Mouse (Mus musculus) forebrain, postnatal 0 days (tissue): ENCODE results near the gene Ldb2. TPM values are rescaled to one million over a fixed set of nuclear protein-coding genes. Genes with fewer than 3 reads are reported as not detected.

Experiments
- ATAC-seq: fragments of 200-750 bp; cut with Nextera tagmentation; 2 replicates; pipeline ENCODE4 v1.8.0; 2017; ENCODE audit warnings: mild to moderate bottlenecking, moderate library complexity
- DNase-seq: peaks from one replicate; pipeline ENCODE4 v3.0.0-alpha.2; 2015
- H3K27ac ChIP-seq: fragments of 300-500 bp; sonication (generic); 2 replicates; pipeline ENCODE4 v1.5.1; 2014; ENCODE audit warnings: low read depth, mild to moderate bottlenecking, antibody characterized with exemption, low read length, moderate library complexity, mixed read lengths
- H3K27me3 ChIP-seq: fragments of 300-500 bp; sonication (generic); 2 replicates; pipeline ENCODE4 v1.6.1; 2014; ENCODE audit warnings: mild to moderate bottlenecking, low read length, mixed read lengths; ENCODE audit not compliant: insufficient read depth
- H3K36me3 ChIP-seq: fragments of 300-500 bp; sonication (generic); 2 replicates; pipeline ENCODE4 v1.6.1; 2014; ENCODE audit warnings: mild to moderate bottlenecking, moderate library complexity; ENCODE audit not compliant: insufficient read depth
- H3K4me1 ChIP-seq: fragments of 300-500 bp; sonication (generic); 2 replicates; pipeline ENCODE4 v1.6.1; 2014; ENCODE audit warnings: antibody characterized with exemption; ENCODE audit not compliant: insufficient read depth
- H3K4me2 ChIP-seq: fragments of 300-500 bp; sonication (generic); 2 replicates; pipeline ENCODE4 v1.6.1; 2014; ENCODE audit warnings: low read depth, mild to moderate bottlenecking, moderate library complexity
- H3K4me3 ChIP-seq: fragments of 300-500 bp; sonication (generic); 2 replicates; pipeline ENCODE4 v1.5.1; 2014; ENCODE audit warnings: low read depth, low read length, mixed read lengths
- H3K9ac ChIP-seq: fragments of 300-500 bp; sonication (generic); 2 replicates; pipeline ENCODE4 v1.6.1; 2014; ENCODE audit warnings: mild to moderate bottlenecking
- H3K9me3 ChIP-seq: fragments of 300-500 bp; sonication (generic); 2 replicates; pipeline ENCODE4 v1.6.1; 2016; ENCODE audit warnings: low read length
- CTCF ChIP-seq: sonication (generic); IDR thresholded peaks from 2 replicates; pipeline ENCODE4 v1.5.1; 2016; ENCODE audit warnings: antibody characterized with exemption, control low read depth, low read depth
- WGBS: fragments of 180-500 bp; shearing (Covaris S2); extraction: QIAGEN DNeasy Blood & Tissue Kit; methylation state at CpG from one replicate; pipeline ENCODE4 v1.1.7; 2014; 5-methylcytosine and 5-hydroxymethylcytosine counted together
- polyA plus RNA-seq: library from polyadenylated mRNA; unstranded; fragments of >200 nt; fragmentation: Nextera tagmentation; extraction: Ambion mirVana; gene quantifications from 2 replicates; pipeline ENCODE4 v1.2.1, GENCODE M21; 2015
- total RNA-seq: library from RNA; depleted of rRNA; stranded (reverse); fragments of >200 nt; gene quantifications from 2 replicates; pipeline ENCODE4 v1.2.3, GENCODE M21; 2014

The Ldb2 gene
- total and polyA plus RNA-seq, 2 experiments from 2014 or later, result 52.6 to 100 TPM

DNA sequence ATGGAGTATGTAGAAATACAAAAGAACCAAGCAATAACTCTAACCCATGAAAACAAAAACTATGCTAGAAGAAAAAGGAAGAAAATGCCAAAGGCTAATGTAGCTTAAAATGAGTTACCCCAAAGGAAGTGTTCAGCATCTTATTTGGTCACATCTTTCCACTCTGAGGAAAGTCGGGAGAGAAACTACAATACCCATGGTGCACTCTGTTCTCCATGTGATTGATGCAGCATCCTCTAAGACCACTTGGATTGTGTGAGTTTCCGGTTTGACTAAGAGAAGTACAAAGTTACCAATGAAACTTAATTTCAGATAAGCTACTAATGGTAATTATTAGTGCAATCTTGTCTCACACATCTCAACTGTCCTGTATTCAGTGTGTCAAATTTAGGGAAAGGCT, 172.6 kb downstream of the Ldb2 start:
- H3K4me1 ChIP-seq, result no peaks in the 10 kb centered on the region
- 79% methylated on average over 2 of the region's 2 CpGs for WGBS
- H3K27me3 ChIP-seq, result no peaks in the 10 kb centered on the region
- H3K4me2 ChIP-seq, result no peak overlapping the region
- H3K36me3 ChIP-seq, result no peaks in the 10 kb centered on the region
- no peaks in the 10 kb centered on the region for H3K9me3 ChIP-seq
- H3K9ac ChIP-seq, result no peak overlapping the region
- H3K27ac ChIP-seq, result no peak overlapping the region
- no peak for ATAC-seq
- TF ChIP-seq CTCF, result no peak
- H3K4me3 ChIP-seq, result no peak overlapping the region
- no peak for DNase-seq

DNA sequence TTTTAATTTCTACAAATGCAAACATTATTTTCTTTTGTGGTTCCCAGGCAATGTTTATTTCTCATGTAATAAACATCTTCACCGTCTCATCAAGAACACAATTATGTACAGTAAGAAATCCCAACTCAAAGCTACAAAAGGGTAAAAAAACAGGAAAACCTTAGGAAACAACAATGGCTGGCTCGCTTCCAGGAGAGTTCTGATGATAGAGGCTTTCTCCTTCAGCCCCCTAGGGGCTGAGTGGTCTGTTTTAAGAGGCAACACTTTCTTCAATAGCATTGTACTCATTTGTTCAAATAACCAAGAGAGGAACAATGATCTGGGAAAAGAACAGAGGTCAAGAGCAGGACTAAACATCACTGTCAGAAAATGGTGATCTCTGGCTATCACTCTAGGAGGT, 173.4 kb downstream of the Ldb2 start:
- H3K9ac ChIP-seq, result no peak overlapping the region
- no peak overlapping the region for H3K27ac ChIP-seq
- ATAC-seq (no peak), DNase-seq (no peak)
- WGBS, result 59% methylated on average over 2 of the region's 2 CpGs
- no peak for TF ChIP-seq CTCF
- H3K27me3 ChIP-seq, result no peaks in the 10 kb centered on the region
- no peaks in the 10 kb centered on the region for H3K4me1 ChIP-seq
- H3K9me3 ChIP-seq, result no peaks in the 10 kb centered on the region
- no peak overlapping the region for H3K4me3 ChIP-seq
- H3K36me3 ChIP-seq, result no peaks in the 10 kb centered on the region
- no peak overlapping the region for H3K4me2 ChIP-seq

DNA sequence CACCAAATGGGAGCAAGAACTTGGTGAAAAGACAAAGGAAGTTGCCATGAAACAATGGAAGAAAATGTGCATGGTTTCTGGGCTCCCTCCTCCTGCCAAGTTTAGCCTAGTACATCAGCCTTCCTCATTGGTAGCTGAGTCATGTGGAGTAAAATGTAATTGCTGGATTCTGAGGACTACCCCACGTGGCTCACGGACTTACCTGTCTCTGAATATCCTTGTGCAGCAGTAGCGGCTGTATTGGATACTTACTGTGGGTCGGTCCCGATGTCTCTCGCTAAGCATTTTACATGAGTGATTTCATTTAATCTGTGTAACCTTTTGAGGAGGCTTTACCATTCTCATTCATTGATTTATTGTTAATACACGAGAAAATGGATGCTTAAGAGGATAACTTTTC, 183.8 kb downstream of the Ldb2 start:
- Histone ChIP-seq H3K36me3 (no peaks in the 10 kb centered on the region), H3K4me2 (no peak overlapping the region), H3K4me1 (0 out of 2 replicates have a peak, but pooled peaks cover 6% of the 10 kb centered on the region), H3K27ac (no peak overlapping the region), H3K9ac (no peak overlapping the region), H3K4me3 (no peak overlapping the region), H3K27me3 (no peaks in the 10 kb centered on the region), H3K9me3 (no peaks in the 10 kb centered on the region)
- no peak for DNase-seq
- no peak for TF ChIP-seq CTCF
- WGBS, result 81% methylated on average over 7 of the region's 7 CpGs
- ATAC-seq, result no peak

DNA sequence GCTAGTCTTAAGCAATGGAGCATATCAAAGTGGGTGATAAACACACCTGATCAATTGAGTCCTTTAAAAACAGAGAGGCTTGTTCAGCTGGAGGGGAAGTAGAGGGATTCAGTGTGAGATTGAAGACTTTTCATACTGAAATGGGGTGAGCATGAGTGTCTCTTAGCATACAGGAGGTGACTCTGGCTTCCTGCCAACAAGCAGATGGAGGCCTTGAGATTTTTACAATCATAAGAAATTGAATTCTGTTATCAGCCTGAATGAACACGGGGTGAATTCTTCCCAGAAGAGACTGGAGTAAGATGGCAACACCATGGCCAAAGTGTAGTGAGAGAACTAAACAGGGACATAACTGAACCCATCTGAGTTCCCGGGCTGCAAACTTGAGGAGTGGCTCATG, 190.6 kb downstream of the Ldb2 start:
- Histone ChIP-seq H3K4me1 (no peaks in the 10 kb centered on the region), H3K27ac (no peak overlapping the region), H3K9ac (no peak overlapping the region), H3K9me3 (no peaks in the 10 kb centered on the region), H3K27me3 (no peaks in the 10 kb centered on the region), H3K4me2 (no peak overlapping the region), H3K4me3 (no peak overlapping the region), H3K36me3 (no peaks in the 10 kb centered on the region)
- TF ChIP-seq CTCF, result no peak
- DNase-seq (peak; percentile 38), ATAC-seq (no peak)
- WGBS, result 55% methylated on average over 2 of the region's 2 CpGs

DNA sequence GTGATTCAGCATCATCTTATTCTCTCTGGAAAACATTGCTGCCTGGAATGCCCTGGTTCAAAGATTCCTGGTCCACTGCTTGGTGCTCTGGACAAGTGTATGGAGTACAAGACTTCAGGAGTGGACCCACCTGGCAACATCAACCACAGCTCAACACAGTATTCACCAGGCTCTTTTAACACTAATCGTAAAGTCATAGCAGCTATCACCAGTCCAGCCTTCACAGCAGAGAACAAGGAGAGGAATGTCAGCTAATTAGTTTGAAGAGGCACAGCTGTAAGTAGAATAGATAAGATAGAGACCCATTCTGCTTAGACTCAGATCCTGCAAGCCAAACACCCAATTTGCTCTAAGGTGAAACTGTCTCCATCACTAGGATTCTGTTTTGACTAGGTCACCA, 198.1 kb downstream of the Ldb2 start:
- no peak for DNase-seq
- TF ChIP-seq CTCF, result no peak
- Histone ChIP-seq H3K9me3 (no peaks in the 10 kb centered on the region), H3K27me3 (no peaks in the 10 kb centered on the region), H3K9ac (no peak overlapping the region), H3K27ac (no peak overlapping the region), H3K4me3 (no peak overlapping the region), H3K4me1 (no peaks in the 10 kb centered on the region), H3K36me3 (no peaks in the 10 kb centered on the region), H3K4me2 (no peak overlapping the region)
- WGBS, result 93% methylated on average over 1 of the region's 1 CpGs
- no peak for ATAC-seq

DNA sequence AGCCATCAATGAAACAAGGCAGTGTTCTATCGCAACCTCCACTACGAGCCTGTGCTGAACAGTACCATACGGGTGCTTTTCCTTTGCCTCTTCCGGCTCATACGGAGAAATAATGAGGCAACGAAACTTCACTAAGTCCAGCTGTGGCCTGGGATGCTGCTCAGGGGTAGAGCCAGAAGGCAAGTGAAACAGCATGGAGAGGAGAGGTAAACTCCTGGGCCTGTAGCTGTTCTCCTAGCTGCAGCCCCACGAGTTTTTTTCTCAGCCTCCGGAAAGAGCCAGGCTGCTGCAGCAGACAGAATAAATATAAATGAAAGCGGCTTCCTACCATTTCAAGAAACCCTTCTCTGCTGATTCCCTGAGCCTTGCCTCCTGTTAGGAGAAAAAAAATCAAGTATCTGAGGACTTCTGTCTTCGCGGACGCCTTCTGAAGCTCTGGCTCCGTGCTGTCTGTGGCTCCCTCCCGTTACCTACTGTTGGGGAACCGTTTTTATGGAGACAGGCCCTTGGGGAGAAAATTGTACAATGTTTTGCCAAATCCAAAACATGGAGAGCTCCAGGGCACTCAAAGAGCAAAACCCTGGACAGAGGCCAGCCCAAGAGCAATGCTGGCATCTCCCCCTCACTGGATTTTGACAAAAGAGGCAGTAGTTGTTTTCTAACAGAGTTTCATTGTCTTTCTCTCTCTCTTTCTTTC, 205.8 kb downstream of the Ldb2 start:
- Histone ChIP-seq H3K4me1 (peaks cover 15% of the 10 kb centered on the region), H3K4me2 (no peak overlapping the region), H3K4me3 (no peak overlapping the region), H3K9ac (peak overlapping the region; percentile 28; the same call in 1 of the 2 replicates), H3K36me3 (no peaks in the 10 kb centered on the region), H3K27ac (peak overlapping the region; percentile 77), H3K9me3 (no peaks in the 10 kb centered on the region), H3K27me3 (no peaks in the 10 kb centered on the region)
- DNase-seq (peak; percentile 60), ATAC-seq (peak; percentile 71)
- no peak for TF ChIP-seq CTCF
- 43% methylated on average over 15 of the region's 15 CpGs for WGBS

DNA sequence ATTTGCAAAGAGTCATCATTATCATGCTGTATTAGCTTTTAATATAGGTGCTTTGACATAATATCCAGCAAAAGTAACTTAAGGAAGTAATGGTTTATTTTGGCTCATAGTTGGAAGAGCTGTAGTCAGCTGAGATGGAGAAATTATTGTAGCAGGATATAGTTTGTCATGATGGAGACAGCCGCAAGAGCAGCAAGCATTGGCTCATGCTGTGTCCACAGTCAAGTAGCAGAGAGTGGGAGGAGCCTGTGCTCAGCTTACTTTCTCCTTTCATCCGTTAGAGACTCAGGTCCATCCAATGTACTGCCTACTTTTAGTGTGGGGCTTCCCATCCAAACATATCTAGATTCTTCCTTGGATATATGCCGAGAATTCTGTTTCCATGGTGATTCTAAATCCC, 208.7 kb downstream of the Ldb2 start:
- TF ChIP-seq CTCF, result no peak
- H3K27me3 ChIP-seq, result no peaks in the 10 kb centered on the region
- no peaks in the 10 kb centered on the region for H3K36me3 ChIP-seq
- no peak overlapping the region for H3K4me2 ChIP-seq
- H3K9ac ChIP-seq, result no peak overlapping the region
- H3K4me1 ChIP-seq, result peaks cover 15% of the 10 kb centered on the region
- DNase-seq (no peak), ATAC-seq (no peak)
- H3K9me3 ChIP-seq, result no peaks in the 10 kb centered on the region
- WGBS, result 70% methylated on average over 3 of the region's 3 CpGs
- no peak overlapping the region for H3K27ac ChIP-seq
- no peak overlapping the region for H3K4me3 ChIP-seq

DNA sequence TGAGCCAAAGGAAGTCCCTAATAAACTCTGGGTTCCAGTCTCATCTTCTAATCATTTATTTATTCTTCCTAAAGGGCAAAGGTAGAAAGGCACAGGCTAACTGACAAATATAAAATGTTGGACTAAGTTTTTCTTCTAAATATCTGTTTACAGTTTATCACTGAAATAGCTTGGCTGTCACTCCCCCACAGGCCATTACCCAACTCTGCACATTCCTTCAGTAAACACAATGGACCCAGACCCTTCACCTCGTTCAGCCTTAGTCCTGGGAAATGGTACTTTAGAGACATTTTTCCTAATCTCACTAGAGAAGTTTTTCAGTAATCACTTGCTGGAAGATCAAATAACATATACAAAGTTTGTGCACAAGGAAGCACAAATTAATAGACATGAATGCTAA, 210.2 kb downstream of the Ldb2 start:
- no peak for DNase-seq
- H3K9ac ChIP-seq, result no peak overlapping the region
- no peak for ATAC-seq
- no peak overlapping the region for H3K27ac ChIP-seq
- H3K9me3 ChIP-seq, result no peaks in the 10 kb centered on the region
- no peak for TF ChIP-seq CTCF
- H3K27me3 ChIP-seq, result no peaks in the 10 kb centered on the region
- peaks cover 15% of the 10 kb centered on the region for H3K4me1 ChIP-seq
- no peak overlapping the region for H3K4me3 ChIP-seq
- H3K4me2 ChIP-seq, result no peak overlapping the region
- 32% methylated on average over 1 of the region's 1 CpGs for WGBS
- no peaks in the 10 kb centered on the region for H3K36me3 ChIP-seq
